Mouse (Mus musculus): Measurements from ENCODE around the gene 1700016C15Rik.

The 1700016C15Rik gene

DNA sequence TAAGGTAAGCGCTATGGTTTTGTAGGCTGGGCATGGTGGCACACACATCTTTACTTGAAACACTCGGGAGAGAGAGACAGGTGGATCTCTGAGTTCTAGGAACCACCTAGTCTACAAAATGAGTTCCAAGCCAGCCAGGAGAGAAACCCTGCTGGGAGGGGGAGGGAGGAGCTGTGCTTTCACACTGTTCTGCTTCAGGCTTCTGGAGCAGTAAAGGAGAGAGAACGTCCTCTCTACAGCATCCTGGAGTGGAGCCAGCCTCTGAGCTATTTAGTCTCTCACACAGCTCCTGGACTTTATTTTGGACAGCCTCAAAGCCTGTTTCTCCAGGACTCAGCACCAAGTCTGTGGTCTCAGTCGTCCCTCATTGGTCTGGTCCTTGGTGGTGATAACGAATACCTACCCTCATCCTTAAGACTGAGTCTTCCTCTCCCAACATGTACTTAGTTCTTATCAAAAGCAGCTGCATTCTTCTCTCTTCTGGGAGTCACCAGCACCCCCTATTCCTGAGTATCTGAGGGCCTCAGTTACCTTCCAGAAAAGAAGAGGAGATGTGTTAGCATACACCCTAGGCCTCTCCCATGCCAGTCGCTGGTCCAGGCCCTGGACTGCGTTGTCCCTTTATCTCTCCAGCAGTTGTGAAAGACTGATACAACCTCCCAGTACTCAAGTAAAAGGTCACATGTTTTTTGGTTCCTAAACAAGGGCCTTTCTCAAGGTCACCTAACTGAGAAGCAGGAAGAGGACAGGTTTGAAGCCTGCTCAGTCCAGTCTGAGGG is 12.4 kb upstream of the 1700016C15Rik start:
- no peak for DNase-seq (ENCODE audit: low spot score in 2 of 2)

DNA sequence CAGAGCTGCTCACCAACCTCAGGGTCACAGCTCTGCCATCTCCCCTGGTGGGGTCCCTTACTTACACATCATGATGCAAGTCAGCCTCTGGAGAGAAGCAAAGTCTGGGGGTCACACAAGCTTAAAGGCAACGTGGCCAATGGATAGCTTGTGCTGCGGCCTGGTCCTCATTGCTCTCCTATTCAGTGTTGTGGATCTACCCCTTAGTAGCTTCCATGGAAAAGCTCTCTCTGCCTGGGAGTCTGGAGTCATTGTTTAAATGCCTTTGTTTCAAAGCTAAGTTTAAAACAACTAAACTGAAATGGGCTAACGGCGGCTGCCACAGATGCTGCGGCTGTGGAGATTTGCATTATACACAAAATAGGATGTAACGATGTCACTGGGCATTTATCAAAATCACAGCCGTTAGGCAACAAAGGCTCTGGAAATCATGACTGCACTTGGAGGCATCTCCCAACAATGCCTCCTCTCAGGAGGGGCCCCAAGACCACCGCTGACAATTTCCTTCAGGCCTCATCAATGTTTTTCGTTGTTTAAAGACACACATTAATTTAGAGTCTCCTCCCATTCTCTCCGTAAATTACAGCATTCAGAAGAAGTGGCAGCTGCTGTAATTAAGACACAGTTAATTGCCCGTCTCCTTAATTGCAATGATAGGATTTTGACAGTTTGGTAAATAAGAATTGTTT is 11.1 kb upstream of the 1700016C15Rik start:
- no peak for DNase-seq (ENCODE audit: low spot score in 2 of 2)

DNA sequence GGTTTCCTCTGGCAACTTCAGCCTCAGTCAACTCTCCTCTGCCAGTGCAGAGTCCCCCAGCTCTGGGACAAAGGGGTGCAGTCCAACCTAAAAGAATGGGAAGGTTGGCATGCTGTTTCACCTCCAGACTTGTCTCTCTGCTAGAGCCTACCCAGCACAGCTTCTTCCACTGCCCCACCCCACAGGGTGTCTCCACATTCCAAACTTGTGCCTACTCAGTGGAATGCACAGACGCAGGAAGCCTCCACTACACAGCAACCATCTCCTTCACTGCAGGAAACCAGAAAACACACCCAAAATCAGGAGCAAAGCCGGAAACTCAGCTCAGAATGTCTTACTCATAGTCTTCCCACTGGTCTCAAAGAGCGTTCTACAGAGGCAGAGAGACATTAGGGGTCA is 10.6 kb upstream of the 1700016C15Rik start:
- no peak for DNase-seq (ENCODE audit: low spot score in 2 of 2)

DNA sequence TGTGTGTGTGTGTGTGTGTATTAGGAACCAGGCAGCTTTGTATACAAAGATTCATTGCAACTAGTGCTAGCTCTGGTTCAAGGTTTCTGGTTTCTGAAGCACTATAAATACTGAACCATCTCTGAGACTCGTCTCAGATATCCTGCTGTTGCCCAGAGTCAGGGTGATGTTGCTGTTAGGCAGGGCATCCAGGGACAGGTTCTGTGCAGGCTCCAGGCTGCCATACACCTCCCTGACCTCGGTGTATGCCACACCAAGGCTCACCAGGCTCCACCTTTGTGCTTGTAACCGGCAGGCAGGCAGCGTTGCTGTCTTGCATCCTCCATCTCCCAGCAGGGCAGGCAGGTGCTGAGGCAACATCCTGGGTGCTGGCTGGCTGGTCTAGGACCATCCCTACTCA is 5.8 kb upstream of the 1700016C15Rik start:
- no peak for DNase-seq (ENCODE audit: low spot score in 2 of 2)

DNA sequence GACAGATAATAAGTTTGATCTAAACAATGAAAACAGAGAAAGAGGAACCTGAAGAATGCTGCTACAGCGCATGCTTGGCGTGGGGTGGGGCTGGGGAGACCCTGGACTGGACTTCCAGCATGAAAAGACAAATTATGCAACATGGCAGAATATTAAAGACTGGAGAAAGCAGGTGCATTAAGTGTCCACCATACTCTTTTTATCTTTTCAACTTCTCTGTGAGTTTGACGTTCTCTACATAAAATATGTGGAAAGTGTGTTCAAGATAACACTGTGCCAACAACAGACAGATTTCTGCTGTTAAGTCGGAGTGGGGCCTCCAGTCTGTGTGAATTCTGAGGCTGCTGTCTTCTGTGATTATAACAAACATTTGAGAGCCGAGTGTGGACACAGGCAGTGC is 2.7 kb upstream of the 1700016C15Rik start:
- DNase-seq (ENCODE audit: low spot score in 2 of 2) = no peak

DNA sequence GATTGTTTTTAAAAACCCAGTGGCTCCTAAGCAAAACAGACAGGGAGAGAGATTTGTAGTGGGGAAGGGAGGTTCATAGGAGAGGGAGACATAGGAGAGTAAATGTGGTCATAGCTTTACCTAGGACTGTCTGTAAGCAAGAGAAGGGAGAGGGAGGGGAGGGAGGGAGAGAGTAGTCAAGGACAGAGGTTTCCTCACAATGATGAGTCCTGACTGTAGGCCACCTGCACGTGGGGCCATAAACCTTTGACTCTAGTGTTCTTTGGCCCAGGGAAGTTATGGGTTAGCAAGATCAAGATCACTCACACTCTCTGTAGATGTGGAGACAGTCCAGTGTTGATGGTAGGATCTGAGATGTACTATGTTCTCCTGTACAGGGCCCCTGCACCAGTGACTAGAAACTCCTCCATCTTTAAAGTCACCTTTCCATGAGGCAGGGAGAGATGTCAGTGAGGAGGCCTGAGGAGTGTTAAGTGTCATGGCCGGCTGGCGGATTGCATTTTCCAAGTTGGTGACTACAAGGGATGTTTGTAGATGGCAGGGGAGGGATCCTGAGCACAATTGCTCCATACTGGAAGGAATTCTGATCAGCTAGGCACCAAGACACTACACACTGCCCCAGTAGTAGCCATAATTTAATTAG is 1.6 kb upstream of the 1700016C15Rik start:
- DNase-seq (ENCODE audit: low spot score in 2 of 2) = no peak

DNA sequence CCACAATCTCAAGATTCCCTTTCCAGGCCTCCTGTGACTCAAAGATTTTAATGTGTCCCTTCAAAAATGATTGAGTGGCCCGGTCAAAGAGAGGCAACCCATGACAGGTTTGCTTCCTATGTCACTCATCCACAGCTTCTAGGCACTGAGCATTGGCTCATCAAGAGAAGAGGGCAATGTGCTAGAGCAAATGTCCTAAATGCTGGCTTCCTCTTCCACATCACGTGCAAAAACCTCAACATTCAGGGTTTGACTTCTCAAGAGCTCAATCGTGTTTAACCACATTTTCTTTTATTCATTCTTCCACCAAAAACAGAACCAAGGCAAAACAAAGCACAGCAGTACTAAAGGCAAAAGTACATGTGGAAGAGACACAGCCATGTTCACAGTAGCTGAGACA is 2.4 kb downstream of the 1700016C15Rik start:
- DNase-seq (ENCODE audit: low spot score in 2 of 2) = no peak

DNA sequence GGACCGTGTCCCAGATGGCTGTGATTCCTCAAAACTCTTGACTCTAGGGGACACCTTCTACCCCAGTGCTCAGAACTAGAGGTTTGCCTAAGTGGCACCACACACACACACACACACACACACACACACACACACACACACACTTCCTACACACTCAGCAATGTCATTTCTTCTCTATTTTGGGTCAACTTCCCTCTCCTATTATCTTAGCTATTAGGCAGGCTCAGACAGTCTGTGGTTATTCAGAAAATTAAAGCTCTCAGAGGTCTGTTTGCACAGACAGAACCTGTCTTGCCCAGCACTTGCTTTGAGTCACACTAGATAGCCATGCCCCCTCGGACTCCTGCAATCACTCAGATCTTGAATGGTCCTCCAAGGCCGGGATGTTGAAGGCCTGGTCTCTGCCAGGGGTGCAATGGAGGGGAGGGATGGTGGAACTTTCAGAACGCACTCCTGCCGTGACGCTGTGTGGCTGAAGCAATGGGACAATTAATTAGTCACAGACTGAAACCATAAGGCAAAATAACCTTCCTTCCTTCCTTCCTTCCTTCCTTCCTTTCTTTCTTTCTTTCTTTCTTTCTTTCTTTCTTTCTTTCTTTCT is 8.0 kb downstream of the 1700016C15Rik start:
- no peak for DNase-seq (ENCODE audit: low spot score in 2 of 2)

DNA sequence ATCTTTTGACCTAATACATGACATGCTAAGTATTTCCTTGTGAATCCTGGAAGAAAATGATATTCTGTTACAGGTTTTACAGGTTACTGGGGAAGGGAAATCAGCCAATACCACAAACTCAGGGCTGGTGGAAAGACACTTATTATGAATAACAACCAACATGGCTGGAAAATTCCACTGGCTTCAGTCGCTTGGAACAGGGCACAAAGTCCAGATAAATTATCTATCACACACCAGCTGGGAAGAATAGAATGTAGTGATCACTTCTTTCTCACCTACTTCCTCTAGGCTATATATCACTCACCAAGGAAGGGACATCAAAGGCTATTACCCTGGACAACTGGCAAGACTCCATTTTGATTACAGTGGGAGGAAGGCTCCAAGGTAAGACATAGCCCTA is 11.1 kb downstream of the 1700016C15Rik start:
- no peak for DNase-seq (ENCODE audit: low spot score in 2 of 2)

DNA sequence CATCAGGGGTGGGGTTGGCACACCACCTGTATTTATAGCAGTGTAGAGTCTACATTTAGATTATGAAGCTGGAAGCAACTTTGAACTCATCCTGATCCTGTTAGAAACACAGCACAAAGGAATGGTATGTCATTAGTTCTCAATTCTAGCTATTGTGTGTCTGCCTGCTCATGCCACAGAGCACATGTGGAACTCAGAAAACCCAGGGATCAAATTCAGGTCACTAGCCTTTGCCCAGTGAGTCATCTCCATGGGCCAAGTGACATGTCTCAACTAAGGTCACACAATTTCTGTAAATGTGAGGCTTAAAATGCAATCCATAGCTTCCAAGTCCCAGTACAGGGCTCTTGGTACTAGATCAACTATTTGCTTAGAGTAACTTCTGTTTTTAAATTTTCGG is 12.5 kb downstream of the 1700016C15Rik start:
- no peak for DNase-seq (ENCODE audit: low spot score in 2 of 2)

DNA sequence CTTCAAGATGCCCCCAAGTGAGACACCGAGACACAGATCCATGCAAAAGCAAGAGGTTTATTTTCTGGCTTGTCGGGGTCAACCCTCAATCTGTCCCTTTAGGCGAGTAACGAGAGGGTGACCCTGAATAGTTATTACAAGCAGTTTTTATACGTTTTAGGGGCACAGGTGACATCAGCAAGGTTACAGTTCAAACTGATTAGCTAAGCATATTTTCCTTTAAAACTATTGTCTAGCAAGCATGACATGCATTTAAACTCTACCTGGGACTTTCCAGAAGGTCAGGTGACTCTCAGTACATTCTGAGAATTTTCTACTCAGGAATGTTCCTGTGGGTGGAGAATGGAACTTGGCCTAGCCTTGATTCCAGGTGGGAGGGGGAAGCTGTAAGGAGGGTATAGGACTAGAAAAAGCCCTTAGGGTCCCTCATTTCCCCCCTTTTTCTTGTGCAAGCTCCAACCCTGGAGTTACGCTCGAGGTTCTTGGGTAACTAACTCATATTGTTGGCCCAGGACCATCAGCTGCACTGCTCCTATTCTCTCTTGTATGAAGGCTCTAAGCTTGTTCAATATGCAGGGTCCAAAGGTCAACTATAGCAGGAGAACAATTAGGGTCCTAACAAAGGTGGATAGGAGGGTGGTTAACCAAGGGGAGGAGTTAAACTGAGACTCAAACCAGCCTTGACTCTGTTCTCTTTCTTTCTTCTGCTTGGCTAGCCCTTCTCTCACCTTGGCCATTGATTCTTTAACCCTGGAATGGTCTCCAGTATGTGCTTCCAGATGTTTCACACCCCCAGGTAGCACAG is 15.1 kb downstream of the 1700016C15Rik start:
- DNase-seq (ENCODE audit: low spot score in 2 of 2) = no peak

DNA sequence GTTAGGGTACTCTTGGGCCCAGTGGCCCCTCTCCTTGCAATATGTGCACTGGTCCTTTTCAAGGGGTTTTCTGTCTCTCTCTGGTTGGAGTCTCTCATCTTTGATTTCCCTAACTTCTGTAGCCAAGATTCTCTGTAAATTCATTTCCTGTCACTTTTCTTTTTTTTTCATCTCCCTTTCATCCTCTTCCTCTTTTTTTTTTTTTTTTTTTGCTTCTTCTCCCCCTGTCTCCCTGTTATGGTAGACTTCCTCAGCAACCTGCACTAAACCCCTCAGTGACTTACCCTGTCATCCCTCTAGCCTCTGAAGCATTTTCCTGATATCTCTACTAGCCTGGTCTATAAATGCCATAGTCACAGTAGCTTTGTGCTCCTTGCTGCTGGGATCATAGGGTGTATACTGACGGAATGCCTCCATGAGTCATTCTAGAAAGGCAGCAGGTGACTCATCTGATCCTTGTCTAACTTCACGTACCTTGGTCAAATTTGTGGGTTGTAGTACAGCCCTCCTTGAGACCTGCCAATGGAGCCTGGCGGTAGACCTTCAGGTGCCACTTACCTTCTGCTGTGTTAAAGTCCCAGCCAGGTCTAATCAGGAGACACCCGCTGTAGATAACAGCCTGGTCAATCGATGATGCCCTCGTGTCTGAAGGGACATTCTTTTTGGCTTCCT is 18.4 kb downstream of the 1700016C15Rik start:
- DNase-seq (ENCODE audit: low spot score in 2 of 2) = no peak

DNA sequence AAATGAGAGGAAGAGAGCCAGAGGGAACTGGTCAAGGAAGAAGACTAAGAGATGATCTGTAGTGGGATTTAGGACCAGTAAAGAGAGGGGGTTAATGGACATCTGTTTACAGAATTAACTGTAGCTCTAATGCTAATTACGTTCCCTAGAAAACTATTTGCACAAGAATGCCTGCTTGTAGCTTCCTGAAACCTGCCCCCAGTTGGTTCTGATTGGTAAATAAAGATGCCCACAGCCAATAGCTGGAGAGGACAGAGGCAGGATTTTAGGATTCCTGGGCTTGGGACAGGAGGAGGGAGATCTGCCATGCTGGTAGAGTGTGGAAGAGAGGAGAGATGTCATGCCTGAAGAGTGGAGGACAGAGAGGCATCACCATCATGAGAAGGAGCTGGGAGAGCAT is 23.9 kb downstream of the 1700016C15Rik start:
- DNase-seq (ENCODE audit: low spot score in 2 of 2) = no peak

DNA sequence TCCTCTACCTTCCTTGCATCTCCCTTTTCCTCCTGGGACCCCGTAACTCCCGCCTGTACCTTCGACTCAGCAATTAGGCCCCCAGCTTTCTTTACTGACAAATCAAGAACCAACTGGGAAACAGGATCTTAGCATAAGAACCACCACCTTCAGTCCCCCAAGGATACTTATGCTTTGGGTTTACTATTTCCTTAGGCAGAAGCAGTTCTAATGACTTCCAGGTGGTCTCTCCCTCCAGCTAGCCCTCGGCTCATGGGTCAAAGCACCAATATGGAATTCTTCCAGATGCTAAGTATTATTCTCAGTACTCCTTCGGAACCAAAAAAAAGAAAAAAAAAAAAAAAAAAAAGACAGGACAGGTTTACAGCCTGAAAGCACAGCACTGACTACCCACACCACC is 27.6 kb downstream of the 1700016C15Rik start:
- DNase-seq (ENCODE audit: low spot score in 2 of 2) = no peak

DNA sequence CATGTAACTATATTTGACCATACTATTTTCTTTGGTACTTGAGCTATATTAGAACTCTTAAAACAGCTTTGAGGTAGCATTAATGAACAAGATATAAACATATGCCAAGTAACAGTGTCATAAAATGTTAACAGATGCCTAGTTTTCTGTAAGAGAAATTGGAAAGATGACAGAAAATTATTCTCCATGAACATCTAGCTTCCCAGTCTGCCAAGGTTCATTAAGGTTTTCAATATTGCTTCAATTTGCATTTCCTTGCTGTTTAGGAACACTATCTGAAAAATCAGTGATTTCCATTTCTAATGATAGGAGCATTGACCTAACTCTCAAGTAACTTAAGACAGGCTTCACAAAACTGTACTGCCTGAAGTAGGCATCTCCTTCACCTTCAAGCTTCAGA is 39.3 kb downstream of the 1700016C15Rik start:
- DNase-seq (ENCODE audit: low spot score in 2 of 2) = no peak

DNA sequence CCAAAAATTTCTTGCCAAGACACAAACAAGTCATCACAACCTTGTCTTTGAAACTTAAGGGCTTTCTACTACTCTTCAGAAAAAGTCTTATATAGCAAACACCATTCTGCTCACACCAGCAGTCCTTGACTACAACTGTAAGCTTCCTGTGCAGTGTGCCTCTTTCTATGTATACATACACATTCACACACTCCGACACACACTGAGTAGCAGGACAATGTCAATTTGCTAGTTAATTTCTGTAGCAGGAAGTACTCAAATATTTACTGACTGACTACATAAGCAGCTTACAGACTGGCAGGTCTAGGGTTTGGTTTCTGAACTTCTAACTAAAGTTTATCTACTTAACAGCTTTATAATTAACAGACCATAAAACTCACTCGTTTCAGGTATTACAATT is 47.8 kb downstream of the 1700016C15Rik start:
- DNase-seq (ENCODE audit: low spot score in 2 of 2) = no peak

DNA sequence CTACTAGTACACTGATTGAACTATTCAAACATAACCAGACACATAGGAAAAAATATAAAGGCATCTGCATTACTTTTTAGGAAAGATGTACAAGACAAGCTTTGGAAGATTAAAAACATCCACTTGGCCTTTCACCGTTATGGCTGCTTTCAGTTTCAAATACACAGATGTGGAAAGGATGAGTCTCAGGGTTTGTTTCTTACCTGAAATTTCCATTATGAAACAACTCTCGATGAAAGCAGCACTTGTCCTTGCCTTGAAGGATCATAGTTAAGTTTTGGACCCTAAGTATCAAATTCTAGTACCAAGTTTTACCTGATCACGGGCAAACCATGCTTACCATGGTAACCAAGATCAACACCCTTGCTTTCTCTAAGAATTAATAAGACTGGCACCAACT is 63.2 kb downstream of the 1700016C15Rik start:
- DNase-seq (ENCODE audit: low spot score in 2 of 2) = no peak

DNA sequence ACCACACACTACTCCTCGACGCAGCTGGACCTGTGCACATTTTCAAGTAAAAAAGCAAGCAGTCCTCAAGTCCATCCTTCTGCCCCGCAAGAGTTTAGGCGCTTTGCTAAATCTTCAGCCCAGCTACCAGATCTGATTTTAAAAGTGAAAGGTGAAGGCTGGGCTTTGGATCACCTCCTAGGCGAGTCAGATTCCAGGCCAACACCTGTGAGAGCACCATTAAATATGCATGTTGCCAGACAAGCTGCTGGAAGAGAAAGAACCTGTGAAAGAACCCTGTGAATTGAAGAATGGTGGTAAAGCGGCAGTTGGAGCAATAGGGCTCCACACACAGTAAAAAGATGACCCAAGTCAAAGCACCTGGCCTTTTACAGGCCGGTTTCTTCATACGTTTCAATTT is 65.3 kb downstream of the 1700016C15Rik start:
- no peak for DNase-seq (ENCODE audit: low spot score in 2 of 2)

DNA sequence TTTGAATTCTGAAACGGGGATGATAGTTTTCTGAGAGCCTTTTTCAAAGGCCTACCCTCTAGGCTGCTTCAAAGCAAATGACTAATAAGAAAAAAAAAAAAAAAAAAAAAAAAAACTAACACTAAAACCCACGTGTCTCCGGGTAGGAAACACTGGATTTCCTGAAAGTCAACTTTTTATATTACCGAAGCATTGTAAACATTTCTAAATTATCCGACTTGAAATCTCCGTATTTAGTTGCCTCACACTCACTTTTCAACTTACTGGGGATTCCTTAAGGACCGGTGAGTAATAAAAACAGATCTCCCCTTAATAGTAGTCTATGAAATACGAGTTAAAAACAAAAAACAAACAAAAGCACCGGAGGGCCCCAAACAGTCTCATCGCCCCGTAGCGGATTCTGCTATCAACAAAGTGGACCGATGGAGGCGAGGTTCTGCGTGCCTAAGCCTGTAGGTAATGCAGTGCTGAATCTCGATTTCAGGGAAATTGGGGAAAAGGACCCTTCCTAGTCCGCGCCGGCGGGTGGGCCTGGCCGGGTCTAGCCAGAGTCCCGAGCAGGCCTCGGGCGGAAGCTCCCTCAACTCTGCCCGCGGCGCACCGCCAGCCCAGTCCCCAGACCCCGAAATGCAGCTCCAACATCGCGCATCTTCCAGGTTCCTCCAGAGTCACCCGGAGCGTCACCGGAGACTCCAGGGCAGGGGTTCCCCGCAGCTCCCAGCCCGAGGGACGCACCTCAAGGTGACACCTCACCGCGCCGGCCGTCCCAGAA is 66.0 kb downstream of the 1700016C15Rik start:
- no peak for DNase-seq (ENCODE audit: low spot score in 2 of 2)

DNA sequence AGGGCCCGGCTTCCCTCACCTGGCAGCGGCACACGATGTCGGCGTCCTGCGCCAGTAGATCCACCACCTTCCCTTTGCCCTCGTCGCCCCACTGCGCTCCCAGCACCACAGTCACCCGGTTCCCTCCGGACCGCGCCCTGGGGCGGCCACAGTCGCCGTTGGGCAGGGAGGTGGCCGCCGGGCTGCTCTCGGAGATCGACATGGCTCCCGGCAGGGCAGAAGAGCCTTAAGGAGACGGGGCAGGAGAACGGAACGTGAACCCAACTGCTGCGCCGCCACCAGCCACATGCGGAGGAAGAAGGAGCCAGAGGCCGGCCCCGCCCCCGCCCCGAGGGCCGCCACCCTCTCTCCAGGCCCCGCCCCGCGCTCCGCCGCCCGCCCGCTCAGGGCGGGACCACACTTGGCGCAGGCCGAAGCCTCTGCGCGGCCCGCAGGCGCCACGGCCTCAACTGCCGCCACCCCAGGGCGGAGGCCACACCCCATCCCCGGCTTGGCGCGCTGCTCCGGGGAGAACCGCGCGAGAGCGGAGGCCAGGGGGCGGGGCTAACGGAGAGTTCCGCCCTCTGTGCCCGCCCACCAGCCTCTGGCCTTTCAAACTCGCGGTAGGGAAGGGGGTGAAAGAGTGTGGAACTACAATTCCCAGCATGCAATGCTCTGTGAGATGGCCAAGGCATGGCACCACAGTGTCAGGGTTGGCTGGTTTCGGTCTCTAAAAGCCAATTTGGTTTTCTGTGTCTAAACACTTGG is 66.8 kb downstream of the 1700016C15Rik start, which contains the start of gene Adss:
Gene Adss (minus strand): TSS at position 319 of the 747 bp plus-strand sequence.
- peak; percentile 91 to 96 for DNase-seq (ENCODE audit: low spot score in 2 of 2)

Data from frontal cortex, postnatal 25 days (tissue).